Mouse (Mus musculus) lung, postnatal 0 days (tissue): ENCODE results near the gene Gm49601.

Source experiments
- CTCF ChIP-seq: IDR thresholded peaks from 2 replicates; pipeline ENCODE4 v1.5.1; 2016; ENCODE audit warnings: antibody characterized with exemption, mild to moderate bottlenecking
- EP300 ChIP-seq: IDR thresholded peaks from 2 replicates; pipeline ENCODE4 v1.6.1; 2016; ENCODE audit warnings: antibody characterized with exemption, mild to moderate bottlenecking, control low read depth

GRCm38 (mm10) chr16:18577599-18578160 is 48.5 kb downstream of the Gm49601 start:
- TF ChIP-seq CTCF (no peak), EP300 (no peak)
